ENCODE assay signal across 8 mouse cellular contexts in genomic region chr10:115384221-115385017, GRCm38 (mm10). TPM values are rescaled to one million over a fixed set of nuclear protein-coding genes. Genes with fewer than 3 reads are reported as not detected.
A peak's percentile ranks its signal among the peaks of the same experiment; 100 is the strongest.
DNase-seq lines count a peak whose midpoint lies in the region; ATAC-seq lines count a peak whose summit lies in the region.

Gene Thap2 (minus strand): TSS chr10:115384443.
Gene Zfc3h1 (plus strand): TSS chr10:115384959.

- peak; percentile 94 for DNase-seq in MEL-GATA-1-ER (ENCODE audit: extremely low read depth, low read depth)
- peak; percentile 97 for DNase-seq in cerebellum, adult 8-10 months
- peak; percentile 99 for DNase-seq in forelimb bud, embryonic 11.5 days (ENCODE audit: low read depth, low spot score)
- peak; percentile 93 for DNase-seq in layer of hippocampus, adult 9-10 months (ENCODE audit: low spot score)
- DNase-seq in ovary, postnatal 10 days (ENCODE audit: low spot score) = peak; percentile 91
- peak; percentile 96 to 97 for DNase-seq in thymus, postnatal 10 days (ENCODE audit: low spot score in 2 of 2)

- peak within 1 kb of the TSS; percentile 77 for H3K4me2 ChIP-seq in lung, embryonic 16.5 days (ENCODE audit: low read depth, low read length)

- no peaks in the 10 kb centered on the region for H3K27me3 ChIP-seq in lung, embryonic 16.5 days (ENCODE audit: control insufficient read depth, insufficient read depth, low read depth, low read length)

- peak within 1 kb of the TSS; percentile 96 for H3K9ac ChIP-seq in lung, embryonic 16.5 days (ENCODE audit: low read length)

- H3K4me1 ChIP-seq in lung, embryonic 16.5 days (replicated peaks; ENCODE audit: control insufficient read depth, insufficient read depth, low read length) = peaks cover 25% of the 10 kb centered on the region

- no peaks in the 10 kb centered on the region for H3K9me3 ChIP-seq in lung, embryonic 16.5 days (ENCODE audit: control insufficient read depth, low read length)

- peak within 1 kb of the TSS; percentile 99 for H3K27ac ChIP-seq in lung, embryonic 16.5 days (ENCODE audit: low read length)

- ATAC-seq in hematopoietic stem cell, adult 5-6 weeks (replicated peaks in 1 of 2; ENCODE audit: insufficient read depth in 1 of 2, low FRiP score in 2 of 2, low TSS enrichment in 1 of 2, low read depth in 1 of 2, poor library complexity in 2 of 2, severe bottlenecking in 2 of 2) = peak; percentile 94 to 96
- ATAC-seq in lung, embryonic 16.5 days (ENCODE audit: low read depth) = peak; percentile 98

- peak within 1 kb of the TSS; percentile 79 for H3K4me3 ChIP-seq in lung, embryonic 16.5 days (ENCODE audit: low read length)

- under 1% methylated on average over 62 of the region's 65 CpGs for WGBS in lung, embryonic 16.5 days

- H3K36me3 ChIP-seq in lung, embryonic 16.5 days (ENCODE audit: control insufficient read depth, insufficient read depth, low read length) = peaks cover 4% of the 10 kb centered on the region

RNA-seq across cellular contexts. Expression of gene Thap2, which starts in this region (rescaled TPM):
- total RNA-seq in hematopoietic stem cell, adult 5-6 weeks (2017) = 12.3 and 12.6 TPM in 2 replicates
- polyA plus RNA-seq in lung, embryonic 16.5 days (2015; fragmentation: Nextera tagmentation; extraction: Ambion mirVana) = 18.6 and 21.7 TPM in 2 replicates

RNA-seq across cellular contexts. Expression of gene Zfc3h1, which starts in this region (rescaled TPM):
- total RNA-seq in hematopoietic stem cell, adult 5-6 weeks (2017) = 31.4 and 54.0 TPM in 2 replicates
- polyA plus RNA-seq in lung, embryonic 16.5 days (2015; fragmentation: Nextera tagmentation; extraction: Ambion mirVana) = 18.1 and 18.9 TPM in 2 replicates

Comparison
In these comparisons a context has a peak if more than half of its experiments do, and no peak if none do; other contexts are left out.
1. Peak in every context shown above with its lines: DNase-seq, ATAC-seq, H3K4me3 ChIP-seq and H3K27ac ChIP-seq.